Mouse (Mus musculus) cortical plate, adult 2 months (tissue): Measurements from ENCODE around the gene Zmynd15.

Experiments
- CTCF ChIP-seq: fragments of 200-500 bp; IDR thresholded peaks from 2 replicates; pipeline ENCODE4 v1.5.1; 2011; ENCODE audit warnings: mild to moderate bottlenecking, control low read depth, low read length; ENCODE audit not compliant: insufficient read depth; ENCODE audit errors: extremely low read depth
- POLR2A ChIP-seq: fragments of 200-500 bp; IDR thresholded peaks from 2 replicates; pipeline ENCODE4 v1.6.1; 2011; ENCODE audit warnings: mild to moderate bottlenecking, low read length, control low read depth; ENCODE audit not compliant: insufficient read depth; ENCODE audit errors: extremely low read depth

DNA sequence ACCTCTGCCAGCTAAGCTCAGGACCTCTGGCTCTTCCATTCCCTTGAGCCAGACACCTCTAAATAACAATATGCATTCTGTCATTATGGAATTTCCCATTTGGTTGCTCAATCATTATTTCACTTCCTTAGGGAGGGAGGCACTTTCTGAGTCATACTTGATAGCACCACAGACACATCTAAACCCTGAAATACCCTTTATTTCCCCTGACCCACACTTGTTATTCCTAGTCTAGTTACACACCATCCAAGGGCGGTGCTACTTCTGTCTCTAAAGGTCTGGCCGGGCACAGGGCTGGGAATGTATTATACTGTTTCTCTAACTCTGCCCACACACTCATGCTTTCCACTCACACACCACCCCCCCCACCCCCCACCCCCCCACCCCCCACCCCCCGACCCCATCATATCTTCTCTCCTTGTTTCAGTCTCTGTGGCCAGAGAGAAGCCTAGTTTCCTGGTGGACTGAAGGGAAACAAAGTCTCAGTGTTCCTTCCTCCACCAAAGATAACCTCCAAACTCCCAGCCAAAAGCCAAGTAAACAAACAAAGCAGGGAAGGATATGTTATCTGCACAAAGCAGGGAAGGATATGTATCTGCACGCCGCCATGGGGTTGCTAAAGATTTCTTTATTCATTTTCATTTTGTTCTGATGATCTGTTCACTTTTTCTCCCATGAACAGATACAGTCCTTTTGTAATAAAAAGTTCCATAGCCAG is 8.8 kb downstream of the Zmynd15 start:
- TF ChIP-seq POLR2A = no peak
- no peak for TF ChIP-seq CTCF
